Mouse (Mus musculus) stomach, embryonic 15.5 days (tissue): ENCODE results near the gene Dbnl. TPM values are rescaled to one million over a fixed set of nuclear protein-coding genes. Genes with fewer than 3 reads are reported as not detected.

ENCODE experiments used
- ATAC-seq: fragments of 200-750 bp; cut with Nextera tagmentation; 2 replicates; pipeline ENCODE4 v1.8.0; 2017; ENCODE audit warnings: low read depth, moderate number of reproducible peaks, moderate TSS enrichment; ENCODE audit not compliant: insufficient read depth, low FRiP score
- H3K27ac ChIP-seq: fragments of 300-500 bp; sonication (generic); 2 replicates; pipeline ENCODE4 v1.5.1; 2015; ENCODE audit warnings: mild to moderate bottlenecking, inconsistent platforms
- H3K27me3 ChIP-seq: fragments of 300-500 bp; sonication (generic); replicated peaks from 2 replicates; pipeline ENCODE4 v1.6.1; 2015; ENCODE audit warnings: inconsistent platforms
- H3K36me3 ChIP-seq: fragments of 300-500 bp; sonication (generic); 2 replicates; pipeline ENCODE4 v1.6.1; 2015; ENCODE audit warnings: inconsistent platforms
- H3K4me1 ChIP-seq: fragments of 300-500 bp; sonication (generic); 2 replicates; pipeline ENCODE4 v1.6.1; 2015; ENCODE audit warnings: inconsistent platforms
- H3K4me2 ChIP-seq: fragments of 300-500 bp; sonication (generic); 2 replicates; pipeline ENCODE4 v1.6.1; 2015; ENCODE audit warnings: mild to moderate bottlenecking, inconsistent platforms
- H3K4me3 ChIP-seq: fragments of 300-500 bp; sonication (generic); replicated peaks from 2 replicates; pipeline ENCODE4 v1.5.1; 2015; ENCODE audit warnings: inconsistent platforms
- H3K9ac ChIP-seq: fragments of 300-500 bp; sonication (generic); 2 replicates; pipeline ENCODE4 v1.6.1; 2015; ENCODE audit warnings: inconsistent platforms
- H3K9me3 ChIP-seq: fragments of 300-500 bp; sonication (generic); 2 replicates; pipeline ENCODE4 v1.6.1; 2016; ENCODE audit warnings: inconsistent platforms
- WGBS: fragments of 180-500 bp; shearing (Covaris S2); methylation state at CpG from one replicate; pipeline ENCODE4 v1.1.7; 2015; 5-methylcytosine and 5-hydroxymethylcytosine counted together
- polyA plus RNA-seq: library from polyadenylated mRNA; unstranded; fragments of >200 nt; fragmentation: Nextera tagmentation; extraction: Ambion mirVana; gene quantifications from 2 replicates; pipeline ENCODE4 v1.2.1, GENCODE M21; 2015

Gene Dbnl
- polyA plus RNA-seq, 1 experiment from 2014 or later = 111 TPM

DNA sequence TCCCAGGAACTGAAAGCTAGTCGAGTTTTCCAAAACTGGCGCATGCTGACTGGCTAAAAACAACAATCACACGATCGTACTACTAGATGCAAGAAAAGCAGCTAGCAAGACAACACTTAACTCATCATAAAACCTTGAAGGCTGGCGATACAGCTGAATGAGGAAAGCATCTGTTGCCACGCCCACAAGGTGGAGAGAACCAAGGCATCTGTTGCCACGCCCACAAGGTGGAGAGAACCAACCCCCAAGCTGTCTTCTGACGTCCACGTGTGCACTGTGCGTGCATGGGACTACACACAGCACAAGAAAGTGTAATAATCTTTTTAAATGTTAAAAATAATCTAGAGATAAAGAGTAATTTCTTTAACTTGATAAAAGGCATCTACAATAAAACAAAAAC, 25.1 kb downstream of the Dbnl start:
- H3K9me3 ChIP-seq = no peaks in the 10 kb centered on the region
- H3K27me3 ChIP-seq = no peaks in the 10 kb centered on the region
- H3K4me2 ChIP-seq = no peak overlapping the region
- H3K4me1 ChIP-seq = no peaks in the 10 kb centered on the region
- no peak overlapping the region for H3K27ac ChIP-seq
- ATAC-seq = no peak
- no peak overlapping the region for H3K9ac ChIP-seq
- H3K4me3 ChIP-seq = no peak overlapping the region
- 73% methylated on average over 10 of the region's 10 CpGs for WGBS
- H3K36me3 ChIP-seq = no peaks in the 10 kb centered on the region

DNA sequence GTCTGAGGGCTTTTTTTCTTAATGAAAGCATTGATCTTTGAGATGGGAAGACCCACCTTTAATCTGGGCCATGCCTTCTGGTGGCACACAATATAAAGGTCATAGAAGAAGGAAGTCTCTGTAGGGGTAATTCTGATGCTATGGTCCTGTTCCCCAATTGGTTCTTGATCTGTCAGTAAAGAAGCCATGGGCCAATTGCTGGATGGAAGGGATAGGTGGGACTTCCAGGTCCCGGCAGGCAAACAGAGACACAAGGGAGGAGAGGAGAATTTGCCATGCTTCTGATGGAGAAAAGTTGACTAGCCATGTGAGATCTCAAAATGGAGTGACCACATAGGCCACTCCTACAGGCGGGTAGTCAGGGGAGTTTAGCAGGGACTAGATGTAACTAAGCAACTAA, 30.9 kb downstream of the Dbnl start:
- no peaks in the 10 kb centered on the region for H3K36me3 ChIP-seq
- no peaks in the 10 kb centered on the region for H3K4me1 ChIP-seq
- ATAC-seq = no peak
- no peak overlapping the region for H3K4me2 ChIP-seq
- WGBS = 63% methylated on average over 2 of the region's 2 CpGs
- no peak overlapping the region for H3K9ac ChIP-seq
- H3K27ac ChIP-seq = no peak overlapping the region
- H3K9me3 ChIP-seq = no peaks in the 10 kb centered on the region
- H3K4me3 ChIP-seq = no peak overlapping the region
- no peaks in the 10 kb centered on the region for H3K27me3 ChIP-seq

DNA sequence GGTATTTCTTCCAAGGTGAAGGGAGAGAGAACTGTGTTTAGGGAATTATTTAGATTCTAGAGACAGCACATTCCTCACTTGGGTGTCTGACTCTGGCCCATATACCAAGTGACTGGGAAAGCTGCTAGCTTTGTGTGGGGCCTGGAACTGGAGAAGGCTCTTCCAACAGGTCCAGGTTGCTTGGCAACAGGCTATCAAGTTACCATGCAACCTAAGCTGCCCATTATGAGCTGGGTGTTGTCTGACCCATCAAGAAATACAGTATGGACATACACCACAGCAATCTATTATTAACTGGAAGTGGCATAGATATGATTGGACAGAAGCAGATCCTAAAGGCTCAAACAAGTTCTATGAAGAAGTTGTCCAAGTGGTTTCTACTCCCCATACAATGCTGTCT, 37.1 kb downstream of the Dbnl start:
- Histone ChIP-seq H3K36me3 (0 out of 2 replicates have a peak, but pooled peaks cover 6% of the 10 kb centered on the region), H3K27me3 (no peaks in the 10 kb centered on the region), H3K4me3 (no peak overlapping the region), H3K4me2 (no peak overlapping the region), H3K27ac (no peak overlapping the region), H3K4me1 (no peaks in the 10 kb centered on the region), H3K9me3 (no peaks in the 10 kb centered on the region), H3K9ac (no peak overlapping the region)
- ATAC-seq = no peak

DNA sequence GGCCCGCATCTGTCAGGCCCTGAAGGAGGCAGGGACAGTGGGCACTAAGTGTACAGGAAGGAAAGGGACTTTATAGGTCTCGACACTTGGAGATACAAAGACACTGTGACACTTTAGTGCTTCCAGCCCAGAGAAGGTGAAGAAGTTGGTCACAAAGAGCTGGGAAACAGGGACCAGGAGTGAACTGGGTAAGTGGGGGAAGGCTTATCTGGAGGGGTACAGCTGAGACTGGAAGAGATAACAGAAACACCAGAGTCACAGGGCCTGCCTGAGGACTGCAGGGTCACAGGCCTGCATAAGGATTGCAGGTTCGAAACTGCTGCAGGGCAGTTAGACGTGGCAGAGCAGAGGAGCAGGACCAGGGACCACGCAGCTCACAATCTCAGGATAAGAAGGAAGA, 39.6 kb downstream of the Dbnl start:
- Histone ChIP-seq H3K9me3 (no peaks in the 10 kb centered on the region), H3K27ac (no peak overlapping the region), H3K4me3 (no peak overlapping the region), H3K4me1 (no peaks in the 10 kb centered on the region), H3K9ac (no peak overlapping the region), H3K27me3 (no peaks in the 10 kb centered on the region), H3K36me3 (0 out of 2 replicates have a peak, but pooled peaks cover 11% of the 10 kb centered on the region), H3K4me2 (no peak overlapping the region)
- no peak for ATAC-seq
- WGBS = 88% methylated on average over 5 of the region's 5 CpGs

DNA sequence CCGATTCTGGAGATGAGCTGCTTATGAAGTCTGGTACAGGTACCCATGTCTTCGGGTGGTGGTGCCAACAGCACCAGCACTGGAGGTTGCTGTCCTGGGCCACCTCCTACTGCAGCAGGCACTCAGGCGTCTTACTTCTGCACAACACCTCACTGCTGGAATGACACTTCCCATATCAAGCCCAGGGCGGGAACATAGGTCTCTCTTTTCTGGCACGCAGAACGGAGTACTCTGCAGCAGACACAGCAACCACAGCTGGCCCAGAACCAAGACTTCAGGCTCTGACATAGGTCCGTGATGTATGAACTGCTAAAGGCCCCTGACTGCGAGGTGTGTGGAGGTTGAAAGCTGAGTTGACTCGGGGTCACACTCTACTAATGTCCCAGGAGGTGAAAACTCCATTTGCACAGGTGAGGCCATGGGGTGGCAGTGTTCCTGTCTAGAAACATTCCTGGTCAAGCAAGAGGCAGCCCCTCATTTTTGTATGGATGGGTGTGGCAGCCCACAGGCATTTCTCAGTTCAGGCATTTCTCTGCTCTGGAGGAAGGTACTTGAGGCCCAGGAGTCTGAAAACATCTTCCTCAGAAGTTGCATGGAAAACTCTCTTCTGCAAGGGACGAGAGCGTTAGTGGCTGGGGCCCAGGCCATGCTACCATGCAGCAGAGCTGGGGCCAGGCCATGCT, 40.4 kb downstream of the Dbnl start:
- no peak overlapping the region for H3K4me3 ChIP-seq
- 0 out of 2 replicates have a peak, but pooled peaks cover 11% of the 10 kb centered on the region for H3K36me3 ChIP-seq
- ATAC-seq = no peak
- 84% methylated on average over 11 of the region's 11 CpGs for WGBS
- H3K4me2 ChIP-seq = no peak overlapping the region
- H3K4me1 ChIP-seq = no peaks in the 10 kb centered on the region
- no peaks in the 10 kb centered on the region for H3K9me3 ChIP-seq
- no peak overlapping the region for H3K9ac ChIP-seq
- no peak overlapping the region for H3K27ac ChIP-seq
- H3K27me3 ChIP-seq = no peaks in the 10 kb centered on the region

DNA sequence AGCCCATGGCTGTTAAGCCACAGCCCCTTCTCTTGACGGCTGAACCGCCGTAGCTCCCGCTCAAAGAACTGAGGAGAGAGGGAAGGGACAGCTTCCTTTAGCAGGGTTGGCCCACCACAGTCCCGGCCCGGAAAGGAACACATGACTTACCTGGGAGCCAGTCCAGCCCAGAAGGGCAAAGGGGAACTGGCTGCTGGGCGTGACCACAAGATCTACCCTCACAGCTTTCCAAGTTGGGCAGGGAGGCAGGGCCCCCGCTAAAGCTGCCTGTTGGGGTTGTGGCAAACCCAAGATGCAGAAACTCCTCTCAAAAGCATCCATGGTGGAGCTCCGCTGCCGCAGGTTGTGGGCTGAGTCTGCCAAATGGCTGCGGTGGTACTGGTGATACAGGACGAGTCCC, 41.0 kb downstream of the Dbnl start:
- Histone ChIP-seq H3K4me2 (no peak overlapping the region), H3K27ac (no peak overlapping the region), H3K4me3 (no peak overlapping the region), H3K9me3 (no peaks in the 10 kb centered on the region), H3K27me3 (no peaks in the 10 kb centered on the region), H3K9ac (no peak overlapping the region), H3K36me3 (0 out of 2 replicates have a peak, but pooled peaks cover 11% of the 10 kb centered on the region), H3K4me1 (no peaks in the 10 kb centered on the region)
- no peak for ATAC-seq
- WGBS = 87% methylated on average over 12 of the region's 12 CpGs

DNA sequence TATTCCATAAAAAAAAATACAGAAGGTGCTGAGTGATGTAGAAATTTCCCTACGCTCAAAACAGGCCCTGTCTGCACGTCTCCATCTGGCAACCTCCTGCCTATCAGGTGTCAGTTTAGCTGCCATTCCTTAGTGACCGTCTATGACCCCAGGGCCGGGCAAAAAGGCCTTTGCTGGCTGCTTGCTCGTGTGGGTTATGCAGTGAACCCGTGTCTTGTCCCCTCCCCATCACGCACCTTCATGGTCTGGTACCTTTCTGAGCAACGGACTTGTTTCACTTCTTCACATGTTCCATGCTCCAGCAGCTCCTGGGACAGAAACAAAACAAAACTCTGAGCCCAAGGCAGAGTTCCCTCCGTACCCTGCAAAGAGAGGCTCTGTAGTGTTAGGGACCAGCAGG, 46.2 kb downstream of the Dbnl start:
- Histone ChIP-seq H3K9me3 (no peaks in the 10 kb centered on the region), H3K4me3 (no peak overlapping the region), H3K27ac (no peak overlapping the region), H3K9ac (no peak overlapping the region), H3K4me1 (no peaks in the 10 kb centered on the region), H3K27me3 (no peaks in the 10 kb centered on the region), H3K36me3 (0 out of 2 replicates have a peak, but pooled peaks cover 6% of the 10 kb centered on the region), H3K4me2 (no peak overlapping the region)
- WGBS = 84% methylated on average over 9 of the region's 9 CpGs
- no peak for ATAC-seq

DNA sequence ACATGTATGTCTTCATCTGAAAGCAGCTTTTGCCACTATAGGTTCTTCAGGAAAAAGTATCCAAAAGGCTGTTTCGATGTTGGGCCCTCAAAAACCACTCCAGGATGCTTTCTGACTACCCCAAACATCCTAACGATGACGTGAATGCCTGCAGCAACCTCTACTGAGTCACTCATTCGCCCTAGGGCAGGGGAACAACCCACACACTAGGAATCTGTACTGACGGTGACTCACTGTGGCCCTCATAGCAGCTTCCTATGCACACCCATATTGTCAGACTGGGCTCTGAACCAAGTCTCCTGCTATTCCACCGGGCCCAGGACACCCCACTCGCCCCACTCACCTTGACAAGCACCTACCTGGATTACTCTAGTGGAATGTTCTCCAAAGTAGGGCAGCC, 46.8 kb downstream of the Dbnl start:
- no peak for ATAC-seq
- H3K9ac ChIP-seq = no peak overlapping the region
- WGBS = 90% methylated on average over 7 of the region's 7 CpGs
- H3K4me2 ChIP-seq = no peak overlapping the region
- H3K27ac ChIP-seq = no peak overlapping the region
- 0 out of 2 replicates have a peak, but pooled peaks cover 6% of the 10 kb centered on the region for H3K36me3 ChIP-seq
- H3K4me3 ChIP-seq = no peak overlapping the region
- no peaks in the 10 kb centered on the region for H3K9me3 ChIP-seq
- no peaks in the 10 kb centered on the region for H3K27me3 ChIP-seq
- no peaks in the 10 kb centered on the region for H3K4me1 ChIP-seq

DNA sequence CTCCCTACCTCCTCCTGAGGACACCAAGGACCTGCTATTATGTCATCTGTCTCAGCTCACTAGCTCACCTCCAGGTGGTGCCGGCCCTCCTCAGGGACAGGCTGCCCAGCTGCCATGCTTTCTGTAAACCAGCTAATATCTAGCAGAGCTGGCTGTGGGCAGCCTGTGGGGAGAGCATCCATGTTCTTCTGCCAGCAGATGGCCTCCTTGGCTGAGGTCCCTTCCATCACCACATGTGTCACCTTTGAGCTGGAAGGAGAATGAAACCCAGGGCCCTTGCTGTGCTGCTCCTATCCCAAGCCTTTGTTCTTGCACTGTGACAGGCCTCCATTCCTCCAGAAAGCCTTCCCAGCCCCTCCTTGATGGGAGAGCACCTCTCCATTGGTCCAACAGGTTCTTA, 47.8 kb downstream of the Dbnl start:
- H3K9ac ChIP-seq = no peak overlapping the region
- H3K4me1 ChIP-seq = no peaks in the 10 kb centered on the region
- 73% methylated on average over 1 of the region's 1 CpGs for WGBS
- no peaks in the 10 kb centered on the region for H3K9me3 ChIP-seq
- no peaks in the 10 kb centered on the region for H3K27me3 ChIP-seq
- no peaks in the 10 kb centered on the region for H3K36me3 ChIP-seq
- no peak overlapping the region for H3K4me3 ChIP-seq
- ATAC-seq = no peak
- no peak overlapping the region for H3K27ac ChIP-seq
- H3K4me2 ChIP-seq = no peak overlapping the region

DNA sequence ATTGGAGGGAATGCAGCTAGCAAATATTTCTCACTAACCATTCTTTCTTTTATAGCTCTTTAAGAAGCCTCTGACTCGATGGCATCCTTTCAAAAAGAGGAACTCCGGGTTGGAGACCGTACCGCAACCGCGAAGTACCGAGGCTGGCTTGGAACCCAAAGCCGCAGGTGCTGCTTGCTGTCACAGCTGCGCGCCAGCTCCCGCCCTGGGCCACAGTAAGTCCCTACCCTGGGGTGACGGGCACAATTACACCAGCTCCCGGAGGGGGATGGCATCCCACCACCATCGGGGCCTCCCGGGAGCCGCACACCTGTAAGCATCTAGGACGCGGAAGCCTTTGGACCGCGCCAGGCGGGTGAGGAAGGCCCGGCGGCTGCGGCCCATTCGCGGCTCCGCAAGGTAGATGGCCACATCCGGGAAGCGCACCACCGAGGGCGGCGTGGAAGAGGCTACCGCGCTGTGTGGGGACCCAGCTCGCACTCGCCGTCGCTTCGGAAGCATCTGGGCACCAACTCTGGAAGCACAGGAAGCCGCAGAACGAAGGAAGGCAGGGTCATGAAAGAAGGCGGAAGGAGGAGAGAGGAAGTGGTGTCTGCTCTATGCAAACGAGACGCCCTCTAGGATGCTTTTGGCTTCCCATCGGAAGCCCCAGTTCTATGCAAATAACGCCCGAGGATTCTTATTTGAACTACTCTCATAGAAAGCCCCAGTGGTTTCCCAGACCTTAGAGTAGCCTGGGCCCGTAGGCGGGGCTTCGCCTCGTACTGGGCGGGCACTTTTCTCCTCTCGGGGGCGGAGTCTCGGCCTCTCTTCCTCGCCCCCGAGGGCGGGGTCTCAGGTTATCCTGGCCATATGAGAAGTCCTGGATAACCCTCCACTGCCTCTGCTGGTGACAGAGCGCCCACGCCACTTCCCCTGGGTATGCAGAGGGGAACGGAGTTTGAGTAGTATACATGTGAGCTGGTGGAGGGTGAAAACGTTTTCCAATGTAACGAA, 49.3 kb downstream of the Dbnl start, which contains the start of gene Polm:
TSS of gene Polm (minus strand) at position 766 of the 996 bp plus-strand sequence.
- no peaks in the 10 kb centered on the region for H3K27me3 ChIP-seq

DNA sequence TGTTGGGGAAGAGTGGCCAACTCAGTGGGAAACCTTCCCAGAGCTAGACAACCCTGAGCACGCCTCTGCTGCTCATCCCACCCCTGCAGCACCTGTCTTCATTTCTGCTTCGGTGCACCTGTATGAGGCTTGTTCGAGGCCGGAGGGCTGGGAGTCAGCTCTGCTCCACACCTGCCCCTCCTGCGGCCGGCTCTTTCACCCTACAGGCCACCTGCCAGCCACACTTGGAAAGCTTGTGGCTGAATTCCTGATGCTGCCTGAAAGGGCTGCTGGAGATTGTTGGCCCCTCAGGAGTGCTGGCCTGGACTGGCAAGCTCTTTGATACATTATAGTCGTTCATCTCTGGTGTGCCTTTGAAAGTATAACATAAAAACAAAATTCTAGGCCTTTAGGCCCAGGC, 52.1 kb downstream of the Dbnl start:
- Histone ChIP-seq H3K9me3 (no peaks in the 10 kb centered on the region), H3K4me3 (no peak overlapping the region), H3K9ac (no peak overlapping the region), H3K4me2 (no peak overlapping the region), H3K27me3 (no peaks in the 10 kb centered on the region), H3K4me1 (no peaks in the 10 kb centered on the region), H3K36me3 (no peaks in the 10 kb centered on the region), H3K27ac (no peak overlapping the region)
- WGBS = 80% methylated on average over 7 of the region's 7 CpGs
- ATAC-seq = no peak

More for the DNA sequence above, 49.3 kb downstream of the Dbnl start, which contains the start of gene Polm:
- peak within 1 kb of the TSS; percentile 81 for H3K4me2 ChIP-seq
- no peaks in the 10 kb centered on the region for H3K36me3 ChIP-seq
- no peaks in the 10 kb centered on the region for H3K4me1 ChIP-seq
- under 1% methylated on average over 63 of the region's 63 CpGs for WGBS
- H3K27ac ChIP-seq = peak within 1 kb of the TSS; percentile 94
- H3K9ac ChIP-seq = peak within 1 kb of the TSS; percentile 55
- peak; percentile 97 for ATAC-seq
- peak within 1 kb of the TSS; percentile 72 for H3K4me3 ChIP-seq
- H3K9me3 ChIP-seq = no peaks in the 10 kb centered on the region

DNA sequence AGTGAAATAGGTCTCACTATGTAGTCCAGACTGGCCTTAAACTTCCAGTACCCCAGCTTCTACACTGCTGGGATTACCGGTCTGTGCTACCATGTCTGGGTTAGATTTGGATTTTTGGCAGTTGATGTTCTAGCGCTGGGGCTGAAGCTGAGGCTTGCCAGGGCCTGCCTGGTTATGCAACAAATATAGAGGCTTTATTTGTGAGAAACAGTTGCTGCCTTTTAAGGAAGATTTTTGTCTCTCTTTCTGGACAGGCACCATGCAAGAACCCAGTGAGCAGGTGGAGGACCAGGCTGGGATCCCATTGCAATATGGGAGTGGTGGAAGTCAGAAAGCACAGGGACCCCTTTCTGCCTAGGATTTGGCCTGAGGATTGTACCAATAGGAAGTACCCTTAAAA, 53.5 kb downstream of the Dbnl start:
- H3K9ac ChIP-seq = no peak overlapping the region
- no peaks in the 10 kb centered on the region for H3K4me1 ChIP-seq
- no peak overlapping the region for H3K4me2 ChIP-seq
- no peak overlapping the region for H3K27ac ChIP-seq
- H3K4me3 ChIP-seq = no peak overlapping the region
- ATAC-seq = no peak
- no peaks in the 10 kb centered on the region for H3K27me3 ChIP-seq
- no peaks in the 10 kb centered on the region for H3K9me3 ChIP-seq
- H3K36me3 ChIP-seq = no peaks in the 10 kb centered on the region
- 86% methylated on average over 2 of the region's 2 CpGs for WGBS
